Mouse (Mus musculus) thymus, adult 2 months (tissue): ENCODE results near the gene Adprh.

Source experiments
- CTCF ChIP-seq: fragments of 200-500 bp; IDR thresholded peaks from 2 replicates; pipeline ENCODE4 v1.5.1; 2012; ENCODE audit warnings: mild to moderate bottlenecking, control low read depth, low read length, moderate library complexity, borderline replicate concordance; ENCODE audit not compliant: control insufficient read depth, poor library complexity, insufficient read depth; ENCODE audit errors: extremely low read depth
- POLR2A ChIP-seq: fragments of 200-500 bp; IDR thresholded peaks from 2 replicates; pipeline ENCODE4 v1.6.1; 2012; ENCODE audit warnings: mild to moderate bottlenecking, low read length, control low read depth, moderate library complexity; ENCODE audit not compliant: control insufficient read depth, poor library complexity, insufficient read depth; ENCODE audit errors: extremely low read depth

DNA sequence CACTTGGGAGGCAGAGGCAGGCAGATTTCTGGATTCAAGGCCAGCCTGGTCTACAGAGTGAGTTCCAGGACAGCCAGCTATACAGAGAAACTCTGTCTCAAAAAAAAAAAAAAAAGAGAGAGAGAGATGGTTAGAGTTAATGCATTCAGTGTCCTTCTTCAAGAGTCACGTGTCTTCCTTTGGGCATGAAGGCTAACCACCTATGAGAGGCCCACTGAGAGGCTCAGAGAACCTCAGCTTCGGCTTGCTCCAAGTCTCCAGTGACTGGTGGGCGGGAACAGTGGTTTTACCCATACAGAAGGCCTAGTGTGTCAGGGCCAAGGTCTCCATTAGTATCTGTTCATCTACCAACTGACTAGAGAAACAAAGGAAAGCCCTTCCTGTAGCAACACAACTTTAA is 53.4 kb downstream of the Adprh start:
- TF ChIP-seq CTCF (no peak), POLR2A (no peak)
